Comparison of ENCODE assay signal across 9 mouse cellular contexts in genomic region chr2:164168571-164168946, GRCm38 (mm10). TPM values are rescaled to one million over a fixed set of nuclear protein-coding genes. Genes with fewer than 3 reads are reported as not detected.
DNase-seq lines count a peak whose midpoint lies in the region; ATAC-seq lines count a peak whose summit lies in the region.
"Had no signal": no experiment of that assay in that cellular context is flagged by ENCODE, and none has a peak within 500 bp of the region (broad histone marks: within the 10 kb centered on the region; RNA-seq: fewer than 3 reads in every experiment).

No protein-coding gene starts in this region.

- H3K9me3 ChIP-seq in heart, embryonic 11.5 days (replicated peaks; ENCODE audit: control insufficient read depth, low read length), result no peaks in the 10 kb centered on the region; the same call in 1 of the 2 replicates

- no peak for DNase-seq in heart, adult 11 months
- peak; percentile 54 for DNase-seq in thymus, postnatal 4 days
- no peak for DNase-seq in thymus, postnatal 10 days (ENCODE audit: low spot score in 2 of 2)
- DNase-seq in layer of hippocampus, adult 9-11 months, result peak; percentile 19
- DNase-seq in naive thymus-derived CD4-positive, alpha-beta T cell, adult 2 months (ENCODE audit: low read depth), result peak; percentile 53
- DNase-seq in ovary, postnatal 10 days (ENCODE audit: low spot score), result no peak
- no peak for DNase-seq in urinary bladder, adult 2 months (ENCODE audit: low spot score)

- no peak overlapping the region for H3K27ac ChIP-seq in heart, embryonic 11.5 days (ENCODE audit: low read depth, low read length)

- no peak overlapping the region for H3K9ac ChIP-seq in heart, embryonic 11.5 days (ENCODE audit: low read depth, low read length)

- H3K27me3 ChIP-seq in heart, embryonic 11.5 days (ENCODE audit: control insufficient read depth, insufficient read depth, low read length), result peaks cover 70% of the 10 kb centered on the region

- peak overlapping the region; percentile 43 for H3K4me3 ChIP-seq in heart, embryonic 11.5 days (ENCODE audit: low read depth, low read length)

- H3K4me2 ChIP-seq in heart, embryonic 11.5 days, result peak overlapping the region; percentile 65

- ATAC-seq in heart, embryonic 11.5 days (replicated peaks; ENCODE audit: insufficient number of reproducible peaks, low FRiP score, low TSS enrichment), result no peak

- H3K4me1 ChIP-seq in heart, embryonic 11.5 days (ENCODE audit: control insufficient read depth, insufficient read depth, low read length), result peaks cover 15% of the 10 kb centered on the region

- WGBS in heart, embryonic 11.5 days (ENCODE audit: insufficient replicate concordance), result 10% methylated on average over 40 of the region's 42 CpGs

- no peaks in the 10 kb centered on the region for H3K36me3 ChIP-seq in heart, embryonic 11.5 days (ENCODE audit: control insufficient read depth, insufficient read depth, low read length)

RNA-seq across cellular contexts. Expression of gene Kcns1, which starts 2.4 kb away (rescaled TPM):
- polyA plus RNA-seq in heart, embryonic 11.5 days (2014; fragmentation: Nextera tagmentation; extraction: Ambion mirVana), result 0.13 TPM in 1 of 2 replicates, not detected in the other
- 0.03 TPM in 1 of 2 replicates, not detected in the other for polyA plus RNA-seq in urinary bladder, adult 2 months (2012; rRNA removed)

RNA-seq across cellular contexts. Expression of gene Wfdc5, which starts 14.0 kb away (rescaled TPM):
- polyA plus RNA-seq in heart, embryonic 11.5 days (2014; fragmentation: Nextera tagmentation; extraction: Ambion mirVana), result not detected in 2 replicates
- 0.03 TPM in 1 of 2 replicates, not detected in the other for polyA plus RNA-seq in urinary bladder, adult 2 months (2012; rRNA removed)
- polyA plus RNA-seq: large intestine, adult 2 months had no signal

RNA-seq across cellular contexts. Expression of gene Wfdc12, which starts 21.8 kb away (rescaled TPM):
- polyA plus RNA-seq in heart, embryonic 11.5 days (2014; fragmentation: Nextera tagmentation; extraction: Ambion mirVana), result not detected in 2 replicates
- 0.10 and 0.11 TPM in 2 replicates for polyA plus RNA-seq in urinary bladder, adult 2 months (2012; rRNA removed)
- polyA plus RNA-seq: large intestine, adult 2 months had no signal

RNA-seq across cellular contexts. Expression of gene Wfdc15a, which starts 31.4 kb away (rescaled TPM):
- not detected in 2 replicates for polyA plus RNA-seq in heart, embryonic 11.5 days (2014; fragmentation: Nextera tagmentation; extraction: Ambion mirVana)
- not detected in 2 replicates for polyA plus RNA-seq in urinary bladder, adult 2 months (2012; rRNA removed)
- polyA plus RNA-seq: large intestine, adult 2 months had no signal

RNA-seq across cellular contexts. Expression of gene Wfdc15b, which starts 52.9 kb away (rescaled TPM):
- not detected in 2 replicates for polyA plus RNA-seq in heart, embryonic 11.5 days (2014; fragmentation: Nextera tagmentation; extraction: Ambion mirVana)
- 90.6 and 114 TPM in 2 replicates for polyA plus RNA-seq in urinary bladder, adult 2 months (2012; rRNA removed)
- polyA plus RNA-seq: large intestine, adult 2 months had no signal

Comparison
In these comparisons a context has a peak if more than half of its experiments do, and no peak if none do; other contexts are left out.
1. DNase-seq: peak in thymus, postnatal 4 days (single experiment), layer of hippocampus, adult 9-11 months (single experiment) and naive thymus-derived CD4-positive, alpha-beta T cell, adult 2 months (single experiment); none in heart, adult 11 months (single experiment), thymus, postnatal 10 days (0 of 2), ovary, postnatal 10 days (single experiment) and urinary bladder, adult 2 months (single experiment).